Mouse (Mus musculus) stomach, postnatal 0 days (tissue): ENCODE measurements around the gene Lrrc3c.

Experiments
- CTCF ChIP-seq: IDR thresholded peaks from 2 replicates; pipeline ENCODE4 v1.5.1; 2016; ENCODE audit warnings: antibody characterized with exemption, low read depth, mild to moderate bottlenecking, moderate library complexity
- EP300 ChIP-seq: optimal IDR thresholded peaks from 2 replicates; pipeline ENCODE3; 2016; ENCODE audit warnings: antibody characterized with exemption

GRCm38 (mm10) chr11:98569461-98569860 lies 28.6 kb upstream of the Lrrc3c start:
- no peak for TF ChIP-seq CTCF
- TF ChIP-seq EP300, result no peak
